Comparison of ENCODE assay signal across 8 mouse cellular contexts in the genomic region with DNA sequence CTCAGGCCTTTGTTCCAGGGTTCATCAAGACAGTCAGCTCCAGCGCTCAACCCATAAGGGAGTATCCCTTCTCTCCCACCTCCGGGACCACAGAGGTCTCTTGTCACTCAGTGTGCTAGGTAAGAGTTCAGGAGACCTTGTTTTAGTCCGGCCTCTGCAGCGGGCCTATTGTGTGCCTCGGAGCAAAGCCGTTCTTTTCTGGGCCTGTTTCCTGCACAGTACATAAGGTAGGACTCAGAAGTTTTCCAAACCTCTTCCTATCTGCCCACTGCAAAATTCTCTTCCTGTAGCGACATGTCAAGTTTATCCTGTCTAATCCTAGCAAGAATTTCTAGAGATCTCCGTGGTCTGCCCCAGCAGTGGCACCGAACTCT. TPM values are rescaled to one million over a fixed set of nuclear protein-coding genes. Genes with fewer than 3 reads are reported as not detected.
A peak's percentile ranks its signal among the peaks of the same experiment; 100 is the strongest.
DNase-seq lines count a peak whose midpoint lies in the region; ATAC-seq and TF ChIP-seq lines count a peak whose summit lies in the region.

No protein-coding gene starts in this region.

- TF ChIP-seq CTCF in ES-Bruce4 (IDR thresholded peaks at IDR 0.05; ENCODE audit: low read depth, low read length): no peak
- no peak for TF ChIP-seq CTCF in embryonic fibroblast, embryonic 13.5 days (IDR thresholded peaks at IDR 0.05; ENCODE audit: borderline replicate concordance, insufficient read depth, low read length)
- TF ChIP-seq CTCF in midbrain, postnatal 0 days (IDR thresholded peaks at IDR 0.05): no peak

- H3K36me3 ChIP-seq in kidney, embryonic 15.5 days: peaks cover 33% of the 10 kb centered on the region
- peaks cover 20% of the 10 kb centered on the region for H3K36me3 ChIP-seq in ES-Bruce4 (ENCODE audit: control insufficient read depth, insufficient read depth, low read length, poor library complexity, severe bottlenecking)
- H3K36me3 ChIP-seq in intestine, embryonic 15.5 days: peaks cover 10% of the 10 kb centered on the region; the same call in 1 of the 2 replicates
- peaks cover 10% of the 10 kb centered on the region; the same call in 1 of the 2 replicates for H3K36me3 ChIP-seq in midbrain, postnatal 0 days (ENCODE audit: insufficient read depth, low read length)

- no peak for TF ChIP-seq EP300 in ES-Bruce4 (IDR thresholded peaks at IDR 0.05; ENCODE audit: insufficient read depth, low read depth, low read length)

- no peaks in the 10 kb centered on the region for H3K9me3 ChIP-seq in kidney, embryonic 15.5 days (replicated peaks)
- no peaks in the 10 kb centered on the region for H3K9me3 ChIP-seq in ES-Bruce4 (replicated peaks; ENCODE audit: control insufficient read depth, insufficient read depth, low read length, poor library complexity, severe bottlenecking)
- no peaks in the 10 kb centered on the region for H3K9me3 ChIP-seq in intestine, embryonic 15.5 days
- no peaks in the 10 kb centered on the region for H3K9me3 ChIP-seq in midbrain, postnatal 0 days (ENCODE audit: low read length)

- peaks cover 35% of the 10 kb centered on the region for H3K4me1 ChIP-seq in kidney, embryonic 15.5 days
- no peaks in the 10 kb centered on the region for H3K4me1 ChIP-seq in ES-Bruce4 (ENCODE audit: control insufficient read depth, insufficient read depth, low read length)
- H3K4me1 ChIP-seq in embryonic fibroblast, embryonic 13.5 days (ENCODE audit: control insufficient read depth, insufficient read depth, low read length): no peaks in the 10 kb centered on the region
- peaks cover 21% of the 10 kb centered on the region for H3K4me1 ChIP-seq in intestine, embryonic 15.5 days (replicated peaks)
- peaks cover 3% of the 10 kb centered on the region; the same call in 1 of the 2 replicates for H3K4me1 ChIP-seq in midbrain, postnatal 0 days (ENCODE audit: insufficient read depth, low read length)

- DNase-seq in kidney, adult 9 months: no peak
- DNase-seq in midbrain, postnatal 0 days (ENCODE audit: low spot score): no peak
- DNase-seq in adrenal gland, postnatal 4 days (ENCODE audit: low spot score in 2 of 2): no peak
- no peak for DNase-seq in c-Kit-positive CD71-positive TER-119-positive erythroid progenitor cells, embryonic 14.5 days (ENCODE audit: low spot score)

- TF ChIP-seq POLR2A in ES-Bruce4 (IDR thresholded peaks at IDR 0.05; ENCODE audit: insufficient read depth, low read length): no peak
- TF ChIP-seq POLR2A in embryonic fibroblast, embryonic 13.5 days (IDR thresholded peaks at IDR 0.05; ENCODE audit: low read depth, low read length): no peak

- WGBS in kidney, embryonic 15.5 days: 13% methylated on average over 9 of the region's 9 CpGs
- WGBS in intestine, embryonic 15.5 days: 20% methylated on average over 9 of the region's 9 CpGs
- 13% methylated on average over 9 of the region's 9 CpGs for WGBS in midbrain, postnatal 0 days

- peak; percentile 30 for ATAC-seq in kidney, embryonic 15.5 days (replicated peaks; ENCODE audit: low FRiP score)
- ATAC-seq in intestine, embryonic 15.5 days: peak; percentile 47
- peak; percentile 32; the same call in 1 of the 2 replicates for ATAC-seq in midbrain, postnatal 0 days (ENCODE audit: low FRiP score)

- H3K4me2 ChIP-seq in kidney, embryonic 15.5 days: peak overlapping the region; percentile 80
- H3K4me2 ChIP-seq in intestine, embryonic 15.5 days (replicated peaks): peak overlapping the region; percentile 88
- H3K4me2 ChIP-seq in midbrain, postnatal 0 days (ENCODE audit: low read depth, low read length, poor library complexity, severe bottlenecking): peak overlapping the region; percentile 88

- H3K9ac ChIP-seq in kidney, embryonic 15.5 days: peak overlapping the region; percentile 69
- H3K9ac ChIP-seq in ES-Bruce4 (ENCODE audit: low read depth, poor library complexity, severe bottlenecking): peak overlapping the region; percentile 68
- H3K9ac ChIP-seq in intestine, embryonic 15.5 days: peak overlapping the region; percentile 52
- H3K9ac ChIP-seq in midbrain, postnatal 0 days (replicated peaks; ENCODE audit: low read length, poor library complexity, severe bottlenecking): peak overlapping the region; percentile 74

- H3K27ac ChIP-seq in kidney, embryonic 15.5 days: peak overlapping the region; percentile 97
- H3K27ac ChIP-seq in ES-Bruce4 (ENCODE audit: insufficient read depth, low read length): peak overlapping the region; percentile 78
- peak overlapping the region; percentile 44 for H3K27ac ChIP-seq in embryonic fibroblast, embryonic 13.5 days (ENCODE audit: insufficient read depth, low read length)
- H3K27ac ChIP-seq in intestine, embryonic 15.5 days: peak overlapping the region; percentile 91
- H3K27ac ChIP-seq in midbrain, postnatal 0 days (ENCODE audit: low read depth, low read length): peak overlapping the region; percentile 77

- H3K4me3 ChIP-seq in kidney, embryonic 15.5 days (replicated peaks): peak overlapping the region; percentile 63
- H3K4me3 ChIP-seq in ES-Bruce4 (ENCODE audit: low read depth, low read length): peak overlapping the region; percentile 87
- peak overlapping the region; percentile 40 for H3K4me3 ChIP-seq in embryonic fibroblast, embryonic 13.5 days (ENCODE audit: insufficient read depth, low read length)
- H3K4me3 ChIP-seq in intestine, embryonic 15.5 days (replicated peaks): peak overlapping the region; percentile 70
- H3K4me3 ChIP-seq in midbrain, postnatal 0 days (ENCODE audit: low read depth, low read length): peak overlapping the region; percentile 60

- H3K27me3 ChIP-seq in kidney, embryonic 15.5 days: no peaks in the 10 kb centered on the region
- H3K27me3 ChIP-seq in ES-Bruce4 (ENCODE audit: control insufficient read depth, insufficient read depth, low read length, poor library complexity, severe bottlenecking): no peaks in the 10 kb centered on the region
- H3K27me3 ChIP-seq in intestine, embryonic 15.5 days (replicated peaks): no peaks in the 10 kb centered on the region
- no peaks in the 10 kb centered on the region for H3K27me3 ChIP-seq in midbrain, postnatal 0 days (ENCODE audit: insufficient read depth, low read length)

RNA-seq across cellular contexts. Expression of gene Phykpl, which starts 0.5 kb away (rescaled TPM):
- polyA plus RNA-seq in kidney, embryonic 15.5 days (2015; fragmentation: Nextera tagmentation; extraction: Ambion mirVana): 22.2 and 23.1 TPM in 2 replicates
- polyA plus RNA-seq in ES-Bruce4 (2011; ENCODE audit: insufficient read depth, insufficient read length, low read depth, missing spikeins): 8.1 and 10.5 TPM in 2 replicates
- 12.0 and 14.2 TPM in 2 replicates for polyA plus RNA-seq in embryonic fibroblast, embryonic 13.5 days (2011; ENCODE audit: insufficient read length, low read depth, missing spikeins)
- 18.5 and 21.1 TPM in 2 replicates for polyA plus RNA-seq in intestine, embryonic 15.5 days (2015; fragmentation: Nextera tagmentation; extraction: Ambion mirVana)
- total RNA-seq in midbrain, postnatal 0 days (2014; rRNA removed): 6.6 and 7.5 TPM in 2 replicates
- polyA plus RNA-seq in midbrain, postnatal 0 days (2015; fragmentation: Nextera tagmentation; extraction: Ambion mirVana): 5.9 and 6.9 TPM in 2 replicates
- total RNA-seq in adrenal gland, postnatal 4 days (2021): 10 to 100 TPM; 39.2 to 42.2 TPM

RNA-seq across cellular contexts. Expression of gene Hnrnpab, which starts 22.6 kb away (rescaled TPM):
- 443 and 447 TPM in 2 replicates for polyA plus RNA-seq in kidney, embryonic 15.5 days (2015; fragmentation: Nextera tagmentation; extraction: Ambion mirVana)
- 609 and 639 TPM in 2 replicates for polyA plus RNA-seq in ES-Bruce4 (2011; ENCODE audit: insufficient read depth, insufficient read length, low read depth, missing spikeins)
- polyA plus RNA-seq in embryonic fibroblast, embryonic 13.5 days (2011; ENCODE audit: insufficient read length, low read depth, missing spikeins): 361 and 364 TPM in 2 replicates
- 381 and 414 TPM in 2 replicates for polyA plus RNA-seq in intestine, embryonic 15.5 days (2015; fragmentation: Nextera tagmentation; extraction: Ambion mirVana)
- 239 and 245 TPM in 2 replicates for total RNA-seq in midbrain, postnatal 0 days (2014; rRNA removed)
- polyA plus RNA-seq in midbrain, postnatal 0 days (2015; fragmentation: Nextera tagmentation; extraction: Ambion mirVana): 191 and 220 TPM in 2 replicates
- 100 to 1,000 TPM; 350 to 387 TPM for total RNA-seq in adrenal gland, postnatal 4 days (2021)

RNA-seq across cellular contexts. Expression of gene Nhp2, which starts 35.5 kb away (rescaled TPM):
- 163 and 169 TPM in 2 replicates for polyA plus RNA-seq in kidney, embryonic 15.5 days (2015; fragmentation: Nextera tagmentation; extraction: Ambion mirVana)
- 202 and 205 TPM in 2 replicates for polyA plus RNA-seq in ES-Bruce4 (2011; ENCODE audit: insufficient read depth, insufficient read length, low read depth, missing spikeins)
- polyA plus RNA-seq in embryonic fibroblast, embryonic 13.5 days (2011; ENCODE audit: insufficient read length, low read depth, missing spikeins): 61.2 and 70.9 TPM in 2 replicates
- 172 and 184 TPM in 2 replicates for polyA plus RNA-seq in intestine, embryonic 15.5 days (2015; fragmentation: Nextera tagmentation; extraction: Ambion mirVana)
- total RNA-seq in midbrain, postnatal 0 days (2014; rRNA removed): 36.6 and 60.3 TPM in 2 replicates
- polyA plus RNA-seq in midbrain, postnatal 0 days (2015; fragmentation: Nextera tagmentation; extraction: Ambion mirVana): 88.4 and 96.1 TPM in 2 replicates
- total RNA-seq in adrenal gland, postnatal 4 days (2021): 10 to 100 TPM; 73.2 to 74.9 TPM

RNA-seq across cellular contexts. Expression of gene Rmnd5b, which starts 51.7 kb away (rescaled TPM):
- 43.1 and 44.0 TPM in 2 replicates for polyA plus RNA-seq in kidney, embryonic 15.5 days (2015; fragmentation: Nextera tagmentation; extraction: Ambion mirVana)
- 17.9 and 20.2 TPM in 2 replicates for polyA plus RNA-seq in ES-Bruce4 (2011; ENCODE audit: insufficient read depth, insufficient read length, low read depth, missing spikeins)
- polyA plus RNA-seq in embryonic fibroblast, embryonic 13.5 days (2011; ENCODE audit: insufficient read length, low read depth, missing spikeins): 17.5 and 20.0 TPM in 2 replicates
- polyA plus RNA-seq in intestine, embryonic 15.5 days (2015; fragmentation: Nextera tagmentation; extraction: Ambion mirVana): 38.2 and 42.6 TPM in 2 replicates
- 70.1 and 93.9 TPM in 2 replicates for total RNA-seq in midbrain, postnatal 0 days (2014; rRNA removed)
- 66.0 and 72.7 TPM in 2 replicates for polyA plus RNA-seq in midbrain, postnatal 0 days (2015; fragmentation: Nextera tagmentation; extraction: Ambion mirVana)
- 10 to 100 TPM; 41.5 to 50.0 TPM for total RNA-seq in adrenal gland, postnatal 4 days (2021)

Comparison
In these comparisons a context has a peak if more than half of its experiments do, and no peak if none do; other contexts are left out.
1. H3K27ac ChIP-seq: peak in every context shown above with its lines; median percentile 97 in kidney, embryonic 15.5 days; 91 in intestine, embryonic 15.5 days; 78 in ES-Bruce4; 77 in midbrain, postnatal 0 days; 44 in embryonic fibroblast, embryonic 13.5 days.